Mouse (Mus musculus): ENCODE data around the gene Lhb.
"Not testable (repeated sequence)": the region's sequence is repeated elsewhere in the genome, so short reads cannot be mapped to it uniquely, and the experiment has no call there.

Lhb gene

GRCm38 (mm10) chr7:45420615-45420919, at the start of gene Lhb:
TSS of gene Lhb (plus strand) at chr7:45420820.
- DNase-seq (ENCODE audit: low read depth) = no peak

GRCm38 (mm10) chr7:45372371-45372770, 48.2 kb upstream of the Lhb start:
- DNase-seq (ENCODE audit: low read depth) = no peak

- peak; percentile 54 for DNase-seq (ENCODE audit: low read depth)
Measured at GRCm38 (mm10) chr7:45374620-45375019, 46.0 kb upstream of the Lhb start.

GRCm38 (mm10) chr7:45376057-45376456, 44.6 kb upstream of the Lhb start:
- DNase-seq (ENCODE audit: low read depth) = no peak

GRCm38 (mm10) chr7:45386077-45386476, 34.5 kb upstream of the Lhb start:
- peak; percentile 45 for DNase-seq (ENCODE audit: low read depth)

GRCm38 (mm10) chr7:45395129-45395541, 25.5 kb upstream of the Lhb start:
- DNase-seq (ENCODE audit: low read depth) = no peak

- DNase-seq (ENCODE audit: low read depth) = peak; percentile 100
Measured at GRCm38 (mm10) chr7:45395578-45396336, 24.9 kb upstream of the Lhb start, which contains the start of gene Snrnp70. TSS of gene Snrnp70 (minus strand) at chr7:45395742.

GRCm38 (mm10) chr7:45396337-45396775, 24.3 kb upstream of the Lhb start:
- DNase-seq (ENCODE audit: low read depth) = not testable (repeated sequence)

GRCm38 (mm10) chr7:45396787-45397186, 23.8 kb upstream of the Lhb start:
- no peak for DNase-seq (ENCODE audit: low read depth)

- DNase-seq (ENCODE audit: low read depth) = no peak
Measured at GRCm38 (mm10) chr7:45401521-45402085, 19.0 kb upstream of the Lhb start.

GRCm38 (mm10) chr7:45403532-45404261, 16.9 kb upstream of the Lhb start:
- peak; percentile 89 for DNase-seq (ENCODE audit: low read depth)

GRCm38 (mm10) chr7:45405091-45406075, 15.2 kb upstream of the Lhb start, which contains the start of gene Kcna7:
TSS of gene Kcna7 (plus strand) at chr7:45405653.
- peak; percentile 70 for DNase-seq (ENCODE audit: low read depth)

- DNase-seq (ENCODE audit: low read depth) = peak; percentile 43
Measured at GRCm38 (mm10) chr7:45406157-45407156, 14.2 kb upstream of the Lhb start.

GRCm38 (mm10) chr7:45407836-45408235, 12.8 kb upstream of the Lhb start:
- no peak for DNase-seq (ENCODE audit: low read depth)

GRCm38 (mm10) chr7:45408351-45408750, 12.3 kb upstream of the Lhb start:
- no peak for DNase-seq (ENCODE audit: low read depth)

- no peak for DNase-seq (ENCODE audit: low read depth)
Measured at GRCm38 (mm10) chr7:45408949-45409348, 11.7 kb upstream of the Lhb start.

- DNase-seq (ENCODE audit: low read depth) = no peak
Measured at GRCm38 (mm10) chr7:45409497-45410163, 11.0 kb upstream of the Lhb start.

- DNase-seq (ENCODE audit: low read depth) = no peak
Measured at GRCm38 (mm10) chr7:45412421-45412820, 8.2 kb upstream of the Lhb start.

- no peak for DNase-seq (ENCODE audit: low read depth)
Measured at GRCm38 (mm10) chr7:45413113-45413863, 7.3 kb upstream of the Lhb start, which contains the start of gene Ntf5. TSS of gene Ntf5 (plus strand) at chr7:45413695.

Data from induced T-regulatory cell, adult 2 months (primary cell).